Comparison of ENCODE assay signal across 10 mouse cellular contexts in genomic region chr2:31822524-31823371, GRCm38 (mm10). TPM values are rescaled to one million over a fixed set of nuclear protein-coding genes. Genes with fewer than 3 reads are reported as not detected.
DNase-seq lines count a peak whose midpoint lies in the region; ATAC-seq and TF ChIP-seq lines count a peak whose summit lies in the region.
"Had no signal": no experiment of that assay in that cellular context is flagged by ENCODE, and none has a peak within 500 bp of the region (broad histone marks: within the 10 kb centered on the region; RNA-seq: fewer than 3 reads in every experiment).

No protein-coding gene starts in this region.

- DNase-seq in heart, postnatal 4 days, result no peak

- ATAC-seq in heart, embryonic 16.5 days (replicated peaks; ENCODE audit: extremely low read depth, insufficient read depth, low FRiP score), result no peak
- peak; percentile 36 for ATAC-seq in common myeloid progenitor, adult 5-6 weeks (replicated peaks; ENCODE audit: low read depth, poor library complexity, severe bottlenecking)
- ATAC-seq in hindbrain, embryonic 16.5 days, result peak; percentile 68
- peak; percentile 22; the same call in 1 of the 2 replicates for ATAC-seq in limb, embryonic 12.5 days (ENCODE audit: insufficient number of reproducible peaks, insufficient read depth, low FRiP score, low TSS enrichment, low read depth)
- ATAC-seq in stomach, embryonic 15.5 days (ENCODE audit: insufficient read depth, low FRiP score, low read depth), result no peak
- ATAC-seq in granulocyte monocyte progenitor cell, adult 5-6 weeks (replicated peaks; ENCODE audit: poor library complexity, severe bottlenecking), result no peak

- no peaks in the 10 kb centered on the region for H3K79me2 ChIP-seq in myocyte (ENCODE audit: control insufficient read depth, insufficient read depth)

- 12% methylated on average over 39 of the region's 39 CpGs for WGBS in heart, embryonic 16.5 days
- 11% methylated on average over 39 of the region's 39 CpGs for WGBS in hindbrain, embryonic 16.5 days
- WGBS in limb, embryonic 12.5 days, result 12% methylated on average over 39 of the region's 39 CpGs
- WGBS in stomach, embryonic 15.5 days, result 16% methylated on average over 39 of the region's 39 CpGs

- H3K9ac ChIP-seq in heart, embryonic 16.5 days (ENCODE audit: low read length), result peak overlapping the region; percentile 21; the same call in 1 of the 2 replicates
- H3K9ac ChIP-seq in hindbrain, embryonic 16.5 days (ENCODE audit: low read depth, low read length), result peak overlapping the region; percentile 25
- no peak overlapping the region for H3K9ac ChIP-seq in limb, embryonic 12.5 days (replicated peaks)
- H3K9ac ChIP-seq in stomach, embryonic 15.5 days, result no peak overlapping the region

- H3K4me1 ChIP-seq in heart, embryonic 16.5 days (ENCODE audit: control insufficient read depth, insufficient read depth, low read length), result peaks cover 6% of the 10 kb centered on the region
- H3K4me1 ChIP-seq in hindbrain, embryonic 16.5 days (ENCODE audit: control insufficient read depth, insufficient read depth, low read depth, low read length), result peaks cover 18% of the 10 kb centered on the region
- H3K4me1 ChIP-seq in limb, embryonic 12.5 days (replicated peaks), result peaks cover 18% of the 10 kb centered on the region
- peaks cover 15% of the 10 kb centered on the region; the same call in 1 of the 2 replicates for H3K4me1 ChIP-seq in stomach, embryonic 15.5 days

- H3K27ac ChIP-seq in heart, embryonic 16.5 days (ENCODE audit: low read length), result no peak overlapping the region
- H3K27ac ChIP-seq in hindbrain, embryonic 16.5 days (ENCODE audit: low read depth, low read length), result peak overlapping the region; percentile 26; the same call in 1 of the 2 replicates
- H3K27ac ChIP-seq in limb, embryonic 12.5 days, result no peak overlapping the region
- no peak overlapping the region for H3K27ac ChIP-seq in stomach, embryonic 15.5 days

- peak overlapping the region; percentile 39 for H3K4me3 ChIP-seq in heart, embryonic 16.5 days (ENCODE audit: low read length)
- H3K4me3 ChIP-seq in hindbrain, embryonic 16.5 days (ENCODE audit: low read length), result peak overlapping the region; percentile 25
- H3K4me3 ChIP-seq in limb, embryonic 12.5 days (replicated peaks), result peak overlapping the region; percentile 19
- H3K4me3 ChIP-seq in myocyte, result no peak overlapping the region
- peak overlapping the region; percentile 18; the same call in 1 of the 2 replicates for H3K4me3 ChIP-seq in stomach, embryonic 15.5 days (replicated peaks)
- H3K4me3 ChIP-seq: megakaryocyte, embryonic 14.5 days had no signal

- peak overlapping the region; percentile 59 for H3K4me2 ChIP-seq in heart, embryonic 16.5 days (ENCODE audit: low read depth, low read length)
- peak overlapping the region; percentile 53 for H3K4me2 ChIP-seq in hindbrain, embryonic 16.5 days (ENCODE audit: low read length)
- peak overlapping the region; percentile 53 for H3K4me2 ChIP-seq in limb, embryonic 12.5 days
- H3K4me2 ChIP-seq in myocyte (ENCODE audit: low read depth), result peak overlapping the region; percentile 57
- peak overlapping the region; percentile 38 for H3K4me2 ChIP-seq in stomach, embryonic 15.5 days

- no peaks in the 10 kb centered on the region for H3K9me3 ChIP-seq in heart, embryonic 16.5 days (replicated peaks; ENCODE audit: control insufficient read depth, low read length)
- H3K9me3 ChIP-seq in hindbrain, embryonic 16.5 days (ENCODE audit: control insufficient read depth, low read length), result no peaks in the 10 kb centered on the region
- H3K9me3 ChIP-seq in limb, embryonic 12.5 days, result no peaks in the 10 kb centered on the region
- H3K9me3 ChIP-seq in stomach, embryonic 15.5 days, result no peaks in the 10 kb centered on the region
- H3K9me3 ChIP-seq: megakaryocyte, embryonic 14.5 days had no signal

- no peaks in the 10 kb centered on the region for H3K36me3 ChIP-seq in heart, embryonic 16.5 days (ENCODE audit: control insufficient read depth, insufficient read depth)
- H3K36me3 ChIP-seq in hindbrain, embryonic 16.5 days (ENCODE audit: control insufficient read depth, insufficient read depth, low read length), result no peaks in the 10 kb centered on the region
- H3K36me3 ChIP-seq in limb, embryonic 12.5 days, result no peaks in the 10 kb centered on the region
- H3K36me3 ChIP-seq in myocyte (ENCODE audit: control insufficient read depth, insufficient read depth), result no peaks in the 10 kb centered on the region
- no peaks in the 10 kb centered on the region for H3K36me3 ChIP-seq in stomach, embryonic 15.5 days

- H3ac ChIP-seq in myocyte (ENCODE audit: control insufficient read depth, insufficient read length), result no peak overlapping the region

- TF ChIP-seq POLR2A in myocyte (IDR thresholded peaks at IDR 0.05; ENCODE audit: insufficient read length, low read depth), result no peak

- peaks cover 20% of the 10 kb centered on the region for H3K27me3 ChIP-seq in heart, embryonic 16.5 days (ENCODE audit: control insufficient read depth, insufficient read depth, low read length)
- peaks cover 3% of the 10 kb centered on the region for H3K27me3 ChIP-seq in hindbrain, embryonic 16.5 days (replicated peaks; ENCODE audit: control insufficient read depth, insufficient read depth, low read length)
- H3K27me3 ChIP-seq in limb, embryonic 12.5 days, result peaks cover 47% of the 10 kb centered on the region
- no peaks in the 10 kb centered on the region for H3K27me3 ChIP-seq in myocyte (ENCODE audit: control insufficient read depth, insufficient read depth, insufficient read length)
- peaks cover 8% of the 10 kb centered on the region; the same call in 1 of the 2 replicates for H3K27me3 ChIP-seq in stomach, embryonic 15.5 days (replicated peaks)

TF ChIP-seq in myocyte, 11 proteins besides CTCF, POLR2A, EP300 and RAD21:
- no peak for TF ChIP-seq MYOG (IDR thresholded peaks at IDR 0.05; ENCODE audit: control insufficient read depth in 1 of 3, insufficient read depth in 1 of 3, insufficient read length in 2 of 3, low read depth in 2 of 3)
- no peak for TF ChIP-seq USF1 (IDR thresholded peaks at IDR 0.05; ENCODE audit: low read depth)
- TF ChIP-seq TCF3 (IDR thresholded peaks at IDR 0.05; ENCODE audit: insufficient read length, low read depth), result no peak
- TF ChIP-seq MAX (IDR thresholded peaks at IDR 0.05; ENCODE audit: low read depth), result no peak
- TF ChIP-seq CEBPB (IDR thresholded peaks at IDR 0.05; ENCODE audit: insufficient read depth, poor library complexity, severe bottlenecking), result no peak
- TF ChIP-seq REST (IDR thresholded peaks at IDR 0.05; ENCODE audit: insufficient read depth, insufficient read length), result no peak
- no peak for TF ChIP-seq TCF12 (IDR thresholded peaks at IDR 0.05; ENCODE audit: insufficient read depth, poor library complexity, severe bottlenecking)

RNA-seq across cellular contexts. Expression of gene Qrfp, which starts 12.4 kb away (rescaled TPM):
- polyA plus RNA-seq in heart, embryonic 16.5 days (2015; fragmentation: Nextera tagmentation; extraction: Ambion mirVana), result 0.14 and 0.22 TPM in 2 replicates
- total RNA-seq in heart, postnatal 4 days (2021), result not detected
- total RNA-seq in common myeloid progenitor, adult 5-6 weeks (2017), result 0.19 and 0.27 TPM in 2 replicates
- polyA plus RNA-seq in hindbrain, embryonic 16.5 days (2015; fragmentation: Nextera tagmentation; extraction: Ambion mirVana), result 0.09 TPM in 1 of 2 replicates, not detected in the other
- polyA plus RNA-seq in limb, embryonic 12.5 days (2016; fragmentation: Nextera tagmentation; extraction: Ambion mirVana), result 0.20 and 0.34 TPM in 2 replicates
- polyA plus RNA-seq in myocyte (2012; fragmentation: generic; extraction: Trizol), result 1.5 TPM
- 0.05 and 0.09 TPM in 2 replicates for polyA plus RNA-seq in stomach, embryonic 15.5 days (2015; fragmentation: Nextera tagmentation; extraction: Ambion mirVana)
- total RNA-seq in granulocyte monocyte progenitor cell, adult 5-6 weeks (2014; fragmentation: Nextera tagmentation), result not detected in 2 replicates
- total RNA-seq in granulocyte monocyte progenitor cell, adult 5-6 weeks (2017), result not detected in 2 replicates
- total RNA-seq: adrenal gland, postnatal 36 days had no signal

RNA-seq across cellular contexts. Expression of gene Fibcd1, which starts 23.1 kb away (rescaled TPM):
- not detected in 2 replicates for polyA plus RNA-seq in heart, embryonic 16.5 days (2015; fragmentation: Nextera tagmentation; extraction: Ambion mirVana)
- not detected for total RNA-seq in heart, postnatal 4 days (2021)
- total RNA-seq in common myeloid progenitor, adult 5-6 weeks (2017), result not detected in 2 replicates
- polyA plus RNA-seq in hindbrain, embryonic 16.5 days (2015; fragmentation: Nextera tagmentation; extraction: Ambion mirVana), result 7.1 and 8.6 TPM in 2 replicates
- polyA plus RNA-seq in limb, embryonic 12.5 days (2016; fragmentation: Nextera tagmentation; extraction: Ambion mirVana), result 0.06 and 0.13 TPM in 2 replicates
- 0.13 TPM for polyA plus RNA-seq in myocyte (2012; fragmentation: generic; extraction: Trizol)
- 0.19 and 0.22 TPM in 2 replicates for polyA plus RNA-seq in stomach, embryonic 15.5 days (2015; fragmentation: Nextera tagmentation; extraction: Ambion mirVana)
- total RNA-seq in granulocyte monocyte progenitor cell, adult 5-6 weeks (2014; fragmentation: Nextera tagmentation), result not detected in 2 replicates
- not detected in 2 replicates for total RNA-seq in granulocyte monocyte progenitor cell, adult 5-6 weeks (2017)

Comparison
In these comparisons a context has a peak if more than half of its experiments do, and no peak if none do; other contexts are left out.
1. ATAC-seq: peak in common myeloid progenitor, adult 5-6 weeks (single experiment), hindbrain, embryonic 16.5 days (single experiment) and limb, embryonic 12.5 days (single experiment); none in heart, embryonic 16.5 days (single experiment), stomach, embryonic 15.5 days (single experiment) and granulocyte monocyte progenitor cell, adult 5-6 weeks (single experiment).
2. H3K9ac ChIP-seq: peak in heart, embryonic 16.5 days (single experiment) and hindbrain, embryonic 16.5 days (single experiment); none in limb, embryonic 12.5 days (single experiment) and stomach, embryonic 15.5 days (single experiment).
3. Peak in every context shown above with its lines, with median percentiles within 50 percentile points of each other: H3K4me2 ChIP-seq.